ENCODE assay signal across 13 mouse cellular contexts in the genomic region with DNA sequence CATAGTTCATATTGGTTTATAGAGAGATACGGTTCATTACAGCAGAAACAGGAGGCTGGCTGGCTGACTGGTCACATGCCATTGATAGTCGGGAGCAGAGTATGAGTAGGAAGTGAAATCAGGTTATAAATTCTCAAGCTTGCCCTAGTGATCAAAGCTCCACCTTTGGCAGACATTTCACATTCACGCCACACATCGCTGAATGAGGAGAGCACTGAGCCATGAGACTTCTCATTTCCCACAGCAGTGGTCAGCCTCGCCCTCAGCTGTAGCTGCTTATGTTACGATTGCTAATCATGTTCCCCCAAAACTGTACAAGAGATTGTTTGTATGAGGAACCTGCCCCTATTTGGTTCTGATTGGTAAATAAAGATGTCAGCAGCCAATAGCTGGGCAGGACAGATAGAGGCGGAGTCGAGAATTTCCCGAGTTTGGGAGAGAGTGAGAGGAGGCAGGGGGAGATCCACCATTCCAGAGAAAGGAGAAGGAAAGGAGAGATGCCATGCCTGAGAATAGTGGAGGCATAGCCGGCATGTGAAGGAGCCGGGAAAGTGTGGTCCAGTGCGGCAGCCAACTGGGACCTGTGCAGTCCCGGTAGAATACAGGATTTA.
"Had no signal": no experiment of that assay in that cellular context is flagged by ENCODE, and none has a peak within 500 bp of the region (broad histone marks: within the 10 kb centered on the region; RNA-seq: fewer than 3 reads in every experiment).

No protein-coding gene starts in this region.

- H3K9me3 ChIP-seq: limb, embryonic 15.5 days; neural tube, embryonic 13.5 days had no signal

- H3K36me3 ChIP-seq: limb, embryonic 15.5 days; liver, embryonic 12.5 days; neural tube, embryonic 13.5 days had no signal

- H3K9ac ChIP-seq: limb, embryonic 15.5 days; liver, embryonic 12.5 days; lung, embryonic 14.5 days; neural tube, embryonic 13.5 days had no signal

- H3K27me3 ChIP-seq: limb, embryonic 15.5 days; liver, embryonic 12.5 days; megakaryocyte, embryonic 14.5 days; neural tube, embryonic 13.5 days had no signal

- H3K4me2 ChIP-seq: limb, embryonic 15.5 days; liver, embryonic 12.5 days; lung, embryonic 14.5 days; midbrain, embryonic 11.5 days; neural tube, embryonic 13.5 days had no signal

- H3K27ac ChIP-seq: hindbrain, postnatal 0 days; layer of hippocampus, adult 2 months; limb, embryonic 15.5 days; liver, embryonic 12.5 days; neural tube, embryonic 13.5 days had no signal

- H3K4me3 ChIP-seq: layer of hippocampus, adult 2 months; limb, embryonic 15.5 days; liver, embryonic 12.5 days; megakaryocyte, embryonic 14.5 days; neural tube, embryonic 13.5 days had no signal

- ATAC-seq: hindbrain, postnatal 0 days; liver, embryonic 12.5 days; midbrain, embryonic 16.5 days had no signal

- H3K4me1 ChIP-seq: limb, embryonic 15.5 days; liver, embryonic 12.5 days; megakaryocyte, embryonic 14.5 days; neural tube, embryonic 13.5 days had no signal

- DNase-seq: lung, embryonic 14.5 days; lung, postnatal 10 days; lung, postnatal 4 days; retina, postnatal 1 day; thymus, postnatal 14 days had no signal
